Mouse (Mus musculus) ovary, adult 10 weeks (tissue): ENCODE measurements around the gene Rnf5. TPM values are rescaled to one million over a fixed set of nuclear protein-coding genes. Genes with fewer than 3 reads are reported as not detected.

Source experiments
- polyA plus RNA-seq: library from polyadenylated mRNA; stranded (reverse); fragments of 350-450 nt; fragmentation: Illumina TruSeq; extraction: RNeasy Lipid Tissue Mini Kit (QIAGEN cat#74804); gene quantifications from one replicate; pipeline ENCODE4 v1.2.3, GENCODE M21; 2014

Gene Rnf5
- polyA plus RNA-seq, result 35.5 TPM

DNA sequence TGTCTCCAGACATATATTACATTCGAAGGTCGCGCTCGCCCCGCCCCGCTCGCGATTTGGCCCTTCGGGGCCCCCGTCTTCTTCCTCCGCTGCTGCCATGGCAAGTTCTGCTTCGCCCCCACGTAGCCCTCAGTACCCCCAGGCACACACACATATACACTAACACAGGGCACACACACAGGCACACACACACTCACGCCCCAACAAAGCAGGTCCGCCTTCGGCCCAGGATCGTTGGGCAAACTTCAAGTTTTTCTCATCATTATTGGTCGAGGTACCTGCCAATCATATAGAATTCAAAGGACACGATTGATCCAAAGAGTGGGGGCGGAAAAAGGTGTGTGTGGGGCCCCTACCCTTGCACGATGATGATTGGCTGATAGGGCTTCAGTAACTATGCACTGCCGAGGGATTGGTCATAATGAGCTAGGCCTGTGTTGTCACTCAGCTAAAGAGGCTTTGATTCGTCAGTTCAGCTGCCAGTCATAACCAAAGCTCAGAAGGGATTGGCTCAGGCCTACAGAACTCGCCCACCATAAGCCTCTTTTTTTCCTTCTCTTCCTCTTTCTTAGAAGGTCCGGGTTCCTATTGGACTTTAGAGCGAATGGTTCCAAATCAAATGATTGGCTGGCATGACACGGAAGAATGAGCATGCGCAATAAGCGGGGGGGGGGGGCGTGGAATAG lies at the start of gene Rnf5:
TSS of gene Rnf5 (minus strand) at position 316 of the 686 bp plus-strand sequence.

DNA sequence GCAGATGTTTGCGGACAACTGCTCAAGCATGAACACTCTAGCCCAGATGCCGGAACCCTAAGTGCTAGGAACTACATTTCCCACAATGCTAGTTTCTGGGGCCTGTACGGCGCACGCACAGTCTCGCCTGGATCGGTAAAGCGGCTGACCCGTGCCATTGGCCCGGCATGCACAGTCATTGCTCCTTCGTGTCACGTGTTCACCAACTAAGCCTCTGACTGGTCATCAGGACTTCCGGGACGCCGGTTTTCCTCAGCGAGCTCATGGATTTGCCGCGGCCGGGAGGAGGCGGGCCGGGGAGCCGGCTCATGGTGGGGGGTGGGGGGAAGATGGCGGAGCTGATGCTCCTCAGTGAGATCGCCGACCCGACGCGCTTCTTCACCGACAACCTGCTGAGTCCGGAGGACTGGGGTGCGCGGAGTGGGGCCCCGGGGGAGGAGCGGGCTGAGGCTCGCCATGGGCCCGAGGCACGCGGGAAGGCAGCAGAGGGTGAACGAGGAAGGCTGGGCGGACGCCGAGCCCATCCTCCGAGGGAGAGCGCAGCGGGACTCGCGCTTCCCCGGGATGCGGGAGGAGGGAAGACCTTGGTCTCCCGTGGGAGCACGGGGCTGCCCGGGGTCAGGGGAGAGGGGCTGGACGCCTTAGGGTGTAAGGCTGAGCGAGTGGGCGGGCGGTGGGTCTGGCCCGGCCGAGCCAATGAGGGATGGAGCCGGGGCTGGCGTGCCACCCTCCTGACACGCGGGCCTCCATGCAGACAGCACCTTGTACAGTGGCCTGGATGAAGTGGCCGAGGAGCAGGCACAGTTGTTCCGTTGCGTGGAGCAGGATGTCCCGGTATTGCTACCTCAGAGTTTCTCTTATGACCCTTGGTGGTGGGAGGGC lies 43.7 kb upstream of the Rnf5 start, which contains the start of gene Atf6b:
TSS of gene Atf6b (plus strand) at position 241 of the 882 bp plus-strand sequence.

DNA sequence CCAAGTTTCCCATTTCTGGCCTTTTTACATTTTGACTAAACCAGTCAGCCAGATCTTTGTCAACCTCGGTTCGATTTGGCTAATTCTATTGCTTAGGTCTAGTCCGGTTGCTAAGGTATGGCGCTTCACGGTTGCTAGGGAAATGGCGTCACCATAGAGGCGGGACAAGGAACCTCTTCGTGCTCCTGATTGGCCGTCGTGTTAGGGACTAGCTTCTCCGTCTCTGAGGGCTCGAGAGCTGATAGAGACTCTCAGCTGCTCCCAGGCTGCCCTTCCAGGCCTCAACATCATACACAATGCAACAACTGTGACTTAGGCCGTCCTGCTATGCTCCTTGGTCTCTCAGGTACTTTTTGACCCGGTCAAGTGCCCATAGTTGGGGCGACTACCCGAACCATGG lies 41.1 kb upstream of the Rnf5 start, which contains the start of gene Fkbpl:
TSS of gene Fkbpl (plus strand) at position 157 of the 400 bp plus-strand sequence.

DNA sequence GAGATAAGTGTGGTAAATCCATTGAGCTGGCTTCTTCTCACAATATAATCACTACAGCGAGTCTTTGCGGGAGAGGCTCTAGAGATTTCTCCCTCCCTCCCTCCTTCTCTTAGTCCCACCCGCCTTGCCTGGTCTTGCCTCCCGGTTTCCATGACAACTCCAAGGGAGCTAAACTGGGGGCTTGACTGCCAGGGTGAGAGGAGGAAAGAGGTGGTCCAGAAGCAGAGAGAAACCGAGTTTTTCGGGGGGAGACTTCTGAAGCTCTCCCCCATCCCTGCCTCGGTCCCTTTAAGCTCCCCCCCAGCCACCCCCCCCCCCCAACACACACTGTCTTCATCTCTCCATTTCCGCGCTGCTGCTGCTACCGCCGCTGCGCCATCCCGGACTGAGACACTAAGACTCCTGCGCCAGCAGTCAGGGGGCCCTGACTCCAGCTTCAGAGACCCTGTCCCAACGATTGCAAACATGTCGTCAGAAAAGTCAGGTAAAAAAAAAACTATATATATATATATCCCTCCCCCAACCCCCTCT lies 25.8 kb upstream of the Rnf5 start, which contains the start of gene Prrt1:
TSS of gene Prrt1 (plus strand) at position 313 of the 531 bp plus-strand sequence.

DNA sequence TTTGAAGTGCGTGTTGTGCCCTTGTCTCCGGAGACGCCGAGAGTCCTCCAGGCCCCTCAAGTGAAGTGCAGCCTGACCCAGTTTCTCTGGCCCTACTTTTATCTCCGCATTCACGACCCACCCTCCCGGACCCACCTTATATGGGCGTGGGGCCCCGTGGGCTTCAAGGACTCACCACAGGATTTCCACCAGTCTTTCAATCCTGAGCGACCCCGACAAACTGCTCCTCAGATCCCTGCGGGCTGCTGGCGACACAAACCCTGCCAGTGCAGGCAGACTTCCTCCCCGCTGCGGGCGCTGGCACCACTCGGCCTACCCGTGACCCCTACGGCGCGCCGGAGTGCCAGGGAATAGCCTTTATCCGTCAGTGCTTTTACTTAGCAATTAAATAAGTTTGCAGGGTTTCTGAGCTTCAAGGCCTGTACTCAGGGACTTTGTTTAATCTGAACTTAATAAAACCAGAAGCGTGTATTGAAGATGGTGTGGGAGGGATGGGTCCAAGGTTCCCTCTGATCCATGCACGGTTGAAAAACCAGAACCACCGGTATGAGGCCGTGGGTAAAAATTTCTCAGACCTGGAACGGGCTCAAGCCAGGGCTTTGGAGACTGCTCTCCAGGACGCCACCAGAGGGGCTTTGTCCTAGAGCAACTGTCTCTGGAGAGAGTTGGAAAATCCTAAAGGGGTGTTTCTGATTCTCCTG lies 24.6 kb upstream of the Rnf5 start, which contains the start of gene Ppt2:
TSS of gene Ppt2 (minus strand) at position 568 of the 701 bp plus-strand sequence.

DNA sequence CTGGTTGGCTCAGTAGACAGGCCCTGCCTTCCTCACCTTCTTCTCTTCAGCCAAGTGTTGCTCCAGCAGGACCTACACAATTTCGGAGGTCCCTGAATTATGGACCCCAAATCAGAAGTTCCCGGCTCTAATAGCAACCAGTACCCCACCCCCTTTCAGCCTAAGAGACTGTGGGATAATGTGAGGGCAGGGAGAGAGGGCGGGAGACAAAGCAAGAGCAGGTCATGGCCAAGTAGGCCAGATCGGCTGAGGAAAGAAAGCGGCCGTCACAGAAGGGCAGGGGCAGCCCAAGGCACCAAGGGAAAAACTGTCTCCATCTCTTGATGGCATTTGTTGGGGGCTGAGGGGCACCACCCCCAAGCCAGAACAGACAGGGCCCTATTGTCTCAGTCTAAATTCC lies 12.4 kb upstream of the Rnf5 start, which contains the start of gene Egfl8:
TSS of gene Egfl8 (minus strand) at position 101 of the 400 bp plus-strand sequence.

DNA sequence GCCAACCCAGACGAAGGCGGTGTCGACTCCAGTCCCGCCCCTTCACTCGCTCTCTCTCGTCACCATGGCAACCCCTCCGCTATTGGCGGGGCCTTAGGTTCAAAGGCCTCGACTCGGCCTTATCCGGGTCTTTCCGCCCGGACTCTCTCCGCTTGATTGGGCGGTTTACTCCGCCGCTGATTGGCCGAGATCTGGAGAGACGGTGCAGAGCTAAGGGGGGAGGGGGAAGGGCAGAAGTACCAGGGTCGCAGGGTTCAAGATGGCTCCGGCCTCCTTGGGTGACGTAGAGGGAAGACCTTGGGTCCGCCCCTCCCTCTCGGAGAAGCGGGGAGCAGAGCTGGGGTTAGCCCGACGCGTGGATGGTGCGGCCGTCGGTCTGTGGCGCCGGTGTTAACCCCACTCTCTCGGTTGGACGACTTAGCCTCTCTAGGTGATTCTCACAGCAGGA lies 595 bp upstream of the Rnf5 start, which contains the start of gene Agpat1:
TSS of gene Agpat1 (plus strand) at position 202 of the 448 bp plus-strand sequence.

DNA sequence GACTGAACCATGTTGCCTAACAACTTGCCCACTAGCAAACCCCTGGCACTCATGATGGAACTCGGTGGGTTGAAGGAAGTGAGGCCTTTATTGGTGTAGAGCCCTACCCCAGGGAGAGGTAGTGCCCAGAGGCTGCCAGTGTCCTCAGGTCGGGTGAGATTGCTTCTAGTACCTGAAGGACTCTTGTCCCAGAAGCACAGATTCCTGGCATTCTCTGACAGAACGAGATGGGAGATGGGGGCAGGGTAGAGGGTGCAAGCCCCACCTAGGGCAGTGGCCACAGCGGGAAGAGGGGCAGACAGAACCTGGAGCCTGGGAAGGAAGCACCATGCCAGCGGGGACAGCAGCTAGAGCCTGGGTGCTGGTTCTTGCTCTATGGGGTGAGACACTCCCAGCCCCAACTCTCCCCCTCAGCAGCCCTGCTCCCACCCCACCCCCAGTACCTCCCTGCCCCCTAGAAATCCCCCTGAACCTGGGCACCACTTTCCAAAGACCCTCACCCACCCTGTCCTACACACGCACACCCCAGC lies 5.9 kb downstream of the Rnf5 start, which contains the start of gene Ager:
TSS of gene Ager (plus strand) at position 297 of the 530 bp plus-strand sequence.

DNA sequence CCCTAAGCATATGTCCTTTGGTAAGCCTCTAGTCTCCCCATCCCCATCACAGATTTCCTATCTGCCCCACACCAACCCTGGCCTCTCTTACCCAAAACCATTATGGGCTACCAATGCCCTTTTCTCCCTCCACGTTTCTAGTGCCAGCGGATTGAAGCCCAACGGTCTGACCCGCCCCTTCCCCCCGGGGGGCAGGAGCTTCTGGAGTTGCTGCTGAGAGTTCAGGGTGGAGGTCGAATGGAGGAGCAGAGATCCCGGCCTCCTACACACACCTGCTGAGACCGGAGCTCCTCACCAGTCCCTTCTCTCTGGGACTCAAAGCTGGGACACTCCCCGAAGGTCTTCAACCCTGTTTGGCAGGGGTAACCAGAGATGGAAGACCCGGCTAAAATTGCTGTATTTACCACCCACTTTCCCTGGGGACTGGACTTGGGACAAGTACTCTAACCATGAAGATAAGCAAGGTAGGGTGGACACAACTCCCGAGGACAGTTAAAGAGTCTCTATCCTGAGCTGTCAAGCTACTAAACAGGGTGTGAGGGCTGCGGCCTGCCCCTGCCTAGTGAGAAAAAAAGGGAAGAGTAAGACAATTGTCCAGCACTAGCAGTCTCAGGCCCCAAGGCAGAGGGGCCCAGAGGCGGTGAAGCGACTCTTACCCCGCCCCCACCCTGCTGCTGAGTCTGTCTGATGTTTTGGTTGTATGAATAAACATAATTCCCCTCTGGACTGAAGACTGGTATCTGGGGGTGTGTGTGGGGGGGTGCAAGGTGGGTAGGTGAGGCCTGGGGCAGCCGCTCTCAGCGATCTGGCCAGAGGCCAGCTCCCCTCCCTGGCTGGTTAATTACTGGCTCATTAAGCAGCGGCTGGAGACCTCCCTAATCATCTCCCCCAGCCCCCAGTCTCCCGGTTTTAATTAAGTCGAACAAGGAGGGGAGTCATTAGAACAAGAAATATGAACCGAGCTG lies 12.2 kb downstream of the Rnf5 start, which contains the start of gene Pbx2:
TSS of gene Pbx2 (plus strand) at position 238 of the 965 bp plus-strand sequence.

DNA sequence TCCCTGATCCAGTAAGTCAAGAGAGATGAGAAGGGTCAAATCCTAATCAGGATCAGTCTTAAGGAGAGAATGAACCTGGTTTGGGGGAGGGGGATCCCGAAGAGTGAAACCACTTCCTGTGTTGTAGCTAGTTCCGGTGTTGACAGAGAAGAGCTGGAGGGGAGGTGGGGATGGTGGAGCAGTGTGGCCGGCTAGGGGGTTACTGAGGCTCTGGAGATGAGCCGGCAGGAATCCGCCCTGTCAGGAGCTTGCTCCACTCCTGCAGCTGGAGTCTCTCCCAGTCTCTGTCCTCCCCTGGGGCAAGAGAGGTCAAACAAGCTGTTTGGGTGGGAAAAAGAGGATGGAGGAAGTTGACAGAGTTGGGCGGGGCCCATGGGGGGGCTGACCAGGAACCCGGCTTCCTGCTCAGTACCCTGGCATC lies 13.8 kb downstream of the Rnf5 start, which contains the start of gene Gpsm3:
TSS of gene Gpsm3 (plus strand) at position 126 of the 421 bp plus-strand sequence.

DNA sequence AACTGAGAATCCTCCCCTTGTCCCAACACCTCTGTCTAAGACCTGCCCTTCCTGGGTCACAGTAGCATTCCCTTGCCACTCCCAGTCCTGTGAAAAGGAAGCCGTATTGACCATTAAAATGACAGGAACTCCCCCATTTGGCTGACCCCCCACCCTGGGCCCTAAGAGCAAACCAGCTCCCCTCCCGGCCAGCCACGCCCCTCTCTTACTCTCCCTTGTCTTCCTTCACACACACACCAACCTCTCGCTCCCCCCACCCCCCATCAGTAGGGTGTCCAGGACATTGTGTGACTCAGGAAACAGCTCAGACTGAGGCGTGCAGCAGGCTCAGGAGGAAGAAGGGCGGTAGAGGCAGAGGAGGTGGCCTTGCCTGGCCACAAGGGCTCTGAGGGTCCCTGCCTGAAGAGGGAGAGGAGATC lies 39.5 kb downstream of the Rnf5 start, which contains the start of gene Notch4:
TSS of gene Notch4 (plus strand) at position 266 of the 419 bp plus-strand sequence.

Other genes starting within 250 kb of the Rnf5 start
- gene Btnl2, start 248.9 kb downstream of the Rnf5 start, polyA plus RNA-seq, result 0.97 TPM
- gene Btnl1, start 226.6 kb downstream of the Rnf5 start, polyA plus RNA-seq, result 0.20 TPM
- gene BC051142, start 204.9 kb downstream of the Rnf5 start, polyA plus RNA-seq, result 1.8 TPM
- not detected for gene Btnl4, start 126.4 kb downstream of the Rnf5 start, polyA plus RNA-seq
- not detected for gene Btnl6, start 86.3 kb downstream of the Rnf5 start, polyA plus RNA-seq
- 0.40 TPM for gene Notch4, start 39.4 kb downstream of the Rnf5 start, polyA plus RNA-seq
- 1.7 TPM for gene Gpsm3, start 13.9 kb downstream of the Rnf5 start, polyA plus RNA-seq
- 26.5 TPM for gene Pbx2, start 12.4 kb downstream of the Rnf5 start, polyA plus RNA-seq
- gene Ager, start 5.8 kb downstream of the Rnf5 start, polyA plus RNA-seq, result not detected
- 1.9 TPM for gene Agpat1, start 572 bp upstream of the Rnf5 start, polyA plus RNA-seq
- 0.66 TPM for gene Egfl8, start 12.3 kb upstream of the Rnf5 start, polyA plus RNA-seq
- 3.4 TPM for gene Ppt2, start 24.8 kb upstream of the Rnf5 start, polyA plus RNA-seq
- 1.5 TPM for gene Prrt1, start 25.8 kb upstream of the Rnf5 start, polyA plus RNA-seq
- gene Fkbpl, start 41.1 kb upstream of the Rnf5 start, polyA plus RNA-seq, result 9.4 TPM
- 2.5 TPM for gene Atf6b, start 43.5 kb upstream of the Rnf5 start, polyA plus RNA-seq
- 0.06 TPM for gene Tnxb, start 66.8 kb upstream of the Rnf5 start, polyA plus RNA-seq
- 1.7 TPM for gene C4b, start 140.2 kb upstream of the Rnf5 start, polyA plus RNA-seq
- gene Cyp21a1, start 200.9 kb upstream of the Rnf5 start, polyA plus RNA-seq, result not detected
- gene Stk19, start 233.3 kb upstream of the Rnf5 start, polyA plus RNA-seq, result 4.4 TPM
- 1.9 TPM for gene Dxo, start 233.3 kb upstream of the Rnf5 start, polyA plus RNA-seq
- gene Skiv2l, start 246.5 kb upstream of the Rnf5 start, polyA plus RNA-seq, result 2.9 TPM
- 1.8 TPM for gene Nelfe, start 246.7 kb upstream of the Rnf5 start, polyA plus RNA-seq